Mouse (Mus musculus) megakaryocyte, embryonic 14.5 days (primary cell): Measurements from ENCODE around the gene Zscan2. TPM values are rescaled to one million over a fixed set of nuclear protein-coding genes. Genes with fewer than 3 reads are reported as not detected.

ENCODE experiments used
- H3K27me3 ChIP-seq: replicated peaks from 2 replicates; pipeline ENCODE3; 2012; ENCODE audit warnings: inconsistent platforms
- H3K36me3 ChIP-seq: replicated peaks from 2 replicates; pipeline ENCODE3; 2012; ENCODE audit warnings: low read length, inconsistent platforms, mixed read lengths
- H3K4me1 ChIP-seq: 2 replicates; pipeline ENCODE4 v1.6.1; 2012; ENCODE audit warnings: inconsistent platforms
- H3K4me3 ChIP-seq: replicated peaks from 2 replicates; pipeline ENCODE3; 2012; ENCODE audit warnings: moderate library complexity, mild to moderate bottlenecking, inconsistent platforms
- H3K9me3 ChIP-seq: 2 replicates; pipeline ENCODE4 v1.6.1; 2012; ENCODE audit warnings: inconsistent platforms
- FLI1 ChIP-seq: IDR thresholded peaks from 2 replicates; pipeline ENCODE4 v1.6.1; 2012; ENCODE audit warnings: low read length, inconsistent platforms, mixed read lengths
- GATA1 ChIP-seq: IDR thresholded peaks from 3 replicates; pipeline ENCODE4 v1.6.1; 2012; ENCODE audit warnings: mixed read lengths, low read length, inconsistent platforms, borderline replicate concordance
- polyA plus RNA-seq: library from polyadenylated mRNA; stranded (reverse); fragments of >175 nt; gene quantifications from 2 replicates; pipeline ENCODE4 v1.2.3, GENCODE M21; 2012; ENCODE audit warnings: low replicate concordance; ENCODE audit not compliant: insufficient read depth

Zscan2 gene
- polyA plus RNA-seq, 1 experiment = 3.6 TPM

DNA sequence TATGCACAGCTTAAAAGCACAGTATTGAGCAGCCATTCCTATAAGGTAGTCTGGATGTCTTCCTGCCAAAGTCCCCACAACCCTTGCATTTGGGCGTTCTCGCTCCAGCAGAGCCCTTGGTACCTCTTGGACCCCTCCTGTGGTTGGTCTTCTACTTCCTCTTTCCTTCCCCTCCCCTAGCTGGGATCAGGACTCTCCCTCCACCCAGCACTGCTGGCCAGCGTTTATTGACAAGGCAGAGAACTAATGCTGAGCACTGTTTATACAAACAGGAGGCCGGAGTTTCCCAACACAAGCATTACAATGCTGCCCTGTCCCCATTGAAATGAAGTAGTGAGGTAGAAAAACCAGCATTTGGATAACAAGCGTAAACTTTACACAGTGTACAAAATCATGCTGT is 12.3 kb downstream of the Zscan2 start:
- Histone ChIP-seq H3K4me3 (no peak overlapping the region), H3K4me1 (peaks cover 16% of the 10 kb centered on the region), H3K9me3 (no peaks in the 10 kb centered on the region), H3K27me3 (no peaks in the 10 kb centered on the region), H3K36me3 (peaks cover 85% of the 10 kb centered on the region)
- TF ChIP-seq GATA1 = no peak
- TF ChIP-seq FLI1 = no peak

DNA sequence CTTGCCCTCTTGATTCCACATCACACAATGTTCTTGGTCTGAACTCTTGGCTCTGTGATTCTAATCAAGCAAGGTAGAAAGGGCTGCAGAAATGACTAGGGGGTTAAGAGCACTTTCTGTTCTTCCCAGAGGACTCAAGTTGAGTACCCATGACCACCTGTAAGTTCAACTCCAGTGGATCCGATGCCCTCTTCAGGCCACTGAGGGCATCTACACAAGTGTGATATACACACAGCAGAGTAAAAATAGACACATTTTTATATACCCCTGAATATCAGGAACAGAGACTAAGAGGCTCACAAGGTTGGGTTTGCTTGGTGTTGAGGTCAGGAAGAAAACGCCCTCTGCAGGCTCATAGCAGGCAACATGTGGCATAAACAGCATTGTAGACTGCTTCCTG is 12.9 kb downstream of the Zscan2 start:
- H3K9me3 ChIP-seq = no peaks in the 10 kb centered on the region
- no peaks in the 10 kb centered on the region for H3K27me3 ChIP-seq
- H3K4me3 ChIP-seq = no peak overlapping the region
- peaks cover 79% of the 10 kb centered on the region for H3K36me3 ChIP-seq
- peaks cover 16% of the 10 kb centered on the region for H3K4me1 ChIP-seq
- no peak for TF ChIP-seq FLI1
- TF ChIP-seq GATA1 = no peak

DNA sequence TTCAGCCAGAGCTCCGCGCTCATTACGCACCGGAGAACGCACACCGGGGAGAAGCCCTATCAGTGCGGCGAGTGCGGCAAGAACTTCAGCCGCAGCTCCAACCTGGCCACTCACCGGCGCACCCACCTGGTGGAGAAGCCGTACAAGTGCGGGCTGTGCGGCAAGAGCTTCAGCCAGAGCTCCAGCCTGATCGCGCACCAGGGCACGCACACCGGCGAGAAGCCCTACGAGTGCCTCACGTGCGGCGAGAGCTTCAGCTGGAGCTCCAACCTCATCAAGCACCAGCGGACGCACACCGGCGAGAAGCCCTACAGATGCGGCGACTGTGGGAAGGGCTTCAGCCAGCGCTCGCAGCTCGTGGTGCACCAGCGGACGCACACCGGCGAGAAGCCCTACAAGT is 15.0 kb downstream of the Zscan2 start:
- TF ChIP-seq GATA1 (no peak), FLI1 (no peak)
- no peaks in the 10 kb centered on the region for H3K27me3 ChIP-seq

DNA sequence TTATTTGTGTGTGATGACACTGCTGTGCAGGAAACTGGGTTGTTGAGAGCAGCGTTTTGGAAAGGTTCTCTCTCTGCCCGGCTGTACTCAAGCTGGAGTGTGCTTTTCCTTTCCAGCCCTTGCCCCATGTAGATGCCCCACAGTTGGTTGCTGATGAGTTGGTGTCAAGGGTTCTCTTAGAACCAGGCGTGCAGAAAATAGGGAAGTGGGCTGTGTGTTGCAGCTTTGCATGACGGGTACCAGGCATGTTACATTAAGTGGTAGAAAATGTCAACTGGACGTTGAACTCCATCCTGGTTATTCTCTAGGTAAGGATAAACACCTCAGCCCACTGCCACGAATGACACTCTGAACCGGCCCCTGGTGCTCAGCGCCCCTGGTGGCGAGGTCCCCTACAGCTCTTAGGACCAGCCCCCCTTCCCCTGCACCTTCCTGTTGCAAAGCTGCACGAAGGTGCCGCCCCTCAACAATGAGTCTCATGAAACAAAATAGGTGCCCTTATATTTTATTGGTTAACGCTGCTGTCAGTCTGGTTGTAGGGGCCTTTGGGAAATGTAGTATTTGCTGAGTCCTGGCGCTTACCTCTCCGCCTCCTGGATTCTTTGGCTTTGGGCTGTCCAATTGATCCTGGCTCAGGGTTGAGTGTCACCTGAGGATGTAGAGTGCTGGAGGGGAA is 22.2 kb downstream of the Zscan2 start:
- TF ChIP-seq GATA1 (no peak), FLI1 (no peak)
- Histone ChIP-seq H3K27me3 (no peaks in the 10 kb centered on the region), H3K9me3 (no peaks in the 10 kb centered on the region), H3K36me3 (peaks cover 4% of the 10 kb centered on the region), H3K4me3 (peak overlapping the region; percentile 85), H3K4me1 (peaks cover 21% of the 10 kb centered on the region)

More for the DNA sequence above, 15.0 kb downstream of the Zscan2 start:
- H3K36me3 ChIP-seq = peaks cover 61% of the 10 kb centered on the region
- peaks cover 10% of the 10 kb centered on the region for H3K4me1 ChIP-seq
- H3K4me3 ChIP-seq = no peak overlapping the region
- H3K9me3 ChIP-seq = no peaks in the 10 kb centered on the region

DNA sequence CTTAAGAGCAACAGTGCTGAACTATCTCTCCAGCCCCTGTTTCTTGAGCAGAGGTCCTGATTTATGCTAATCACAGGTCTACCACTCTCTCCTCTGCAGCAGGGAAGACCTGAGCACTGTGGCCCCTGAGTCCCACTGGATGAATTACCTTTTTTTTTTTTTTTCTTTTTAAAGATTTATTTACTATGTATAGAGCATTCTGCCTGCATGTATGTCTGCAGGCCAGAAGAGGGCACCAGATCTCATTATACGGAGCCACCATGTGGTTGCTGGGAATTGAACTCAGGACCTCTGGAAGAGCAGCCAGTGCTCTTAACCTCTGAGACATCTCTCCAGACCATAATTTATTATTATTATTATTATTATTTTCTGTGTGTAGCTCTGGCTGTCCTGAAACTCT is 24.9 kb downstream of the Zscan2 start:
- no peak for TF ChIP-seq FLI1
- no peak for TF ChIP-seq GATA1
- H3K36me3 ChIP-seq = peaks cover 23% of the 10 kb centered on the region
- no peaks in the 10 kb centered on the region for H3K9me3 ChIP-seq
- H3K4me3 ChIP-seq = no peak overlapping the region
- H3K4me1 ChIP-seq = peaks cover 37% of the 10 kb centered on the region
- H3K27me3 ChIP-seq = no peaks in the 10 kb centered on the region

GRCm38 (mm10) chr7:80888595-80888994 is 27.9 kb downstream of the Zscan2 start:
- Histone ChIP-seq H3K36me3 (peaks cover 52% of the 10 kb centered on the region), H3K9me3 (no peaks in the 10 kb centered on the region), H3K4me1 (peaks cover 40% of the 10 kb centered on the region), H3K27me3 (no peaks in the 10 kb centered on the region), H3K4me3 (no peak overlapping the region)
- TF ChIP-seq GATA1 = no peak
- TF ChIP-seq FLI1 = no peak

GRCm38 (mm10) chr7:80889021-80889511 is 28.3 kb downstream of the Zscan2 start:
- Histone ChIP-seq H3K4me1 (peaks cover 44% of the 10 kb centered on the region), H3K9me3 (no peaks in the 10 kb centered on the region), H3K4me3 (no peak overlapping the region), H3K36me3 (peaks cover 57% of the 10 kb centered on the region), H3K27me3 (no peaks in the 10 kb centered on the region)
- TF ChIP-seq FLI1 (no peak), GATA1 (no peak)

DNA sequence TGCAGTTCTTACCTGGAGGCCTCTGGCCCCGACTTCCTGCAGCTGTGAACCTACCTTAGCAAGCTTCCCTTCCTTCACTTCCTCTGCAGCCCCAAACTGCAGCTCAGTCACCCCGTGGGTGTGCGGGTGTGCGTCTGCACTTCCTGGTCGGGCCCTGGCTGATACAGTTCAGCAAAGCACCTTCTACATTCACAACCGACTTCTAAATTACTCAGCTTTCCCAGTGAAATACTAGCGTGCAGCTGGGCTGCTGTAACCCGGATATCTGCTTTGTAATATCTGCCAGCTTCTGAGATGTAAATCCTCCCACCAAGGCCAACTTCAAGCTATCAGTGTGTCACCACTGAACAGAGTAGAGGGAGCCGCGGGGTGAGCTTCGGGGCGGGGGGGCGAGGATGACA is 29.1 kb downstream of the Zscan2 start:
- peaks cover 47% of the 10 kb centered on the region for H3K4me1 ChIP-seq

GRCm38 (mm10) chr7:80893086-80893752 is 32.5 kb downstream of the Zscan2 start:
- H3K4me3 ChIP-seq = no peak overlapping the region
- no peaks in the 10 kb centered on the region for H3K9me3 ChIP-seq
- no peaks in the 10 kb centered on the region for H3K27me3 ChIP-seq
- TF ChIP-seq FLI1 (no peak), GATA1 (no peak)
- H3K4me1 ChIP-seq = peaks cover 69% of the 10 kb centered on the region
- peaks cover 94% of the 10 kb centered on the region for H3K36me3 ChIP-seq

More for the DNA sequence above, 29.1 kb downstream of the Zscan2 start:
- H3K27me3 ChIP-seq = no peaks in the 10 kb centered on the region
- H3K36me3 ChIP-seq = peaks cover 65% of the 10 kb centered on the region
- H3K9me3 ChIP-seq = no peaks in the 10 kb centered on the region
- no peak overlapping the region for H3K4me3 ChIP-seq
- TF ChIP-seq FLI1 (no peak), GATA1 (no peak)

- H3K4me3 ChIP-seq = no peak overlapping the region
These were observed 33.0 kb downstream of the Zscan2 start for GRCm38 (mm10) chr7:80893753-80894129.

More at GRCm38 (mm10) chr7:80893753-80894129, 33.0 kb downstream of the Zscan2 start:
- H3K36me3 ChIP-seq = peaks cover 94% of the 10 kb centered on the region
- peaks cover 67% of the 10 kb centered on the region for H3K4me1 ChIP-seq
- TF ChIP-seq GATA1 = no peak
- H3K9me3 ChIP-seq = no peaks in the 10 kb centered on the region
- no peaks in the 10 kb centered on the region for H3K27me3 ChIP-seq
